Mouse (Mus musculus): ENCODE data around the gene Fsd1. TPM values are rescaled to one million over a fixed set of nuclear protein-coding genes. Genes with fewer than 3 reads are reported as not detected.

The Fsd1 gene
- polyA plus RNA-seq, 1 experiment from 2014 or later = 18.3 TPM

DNA sequence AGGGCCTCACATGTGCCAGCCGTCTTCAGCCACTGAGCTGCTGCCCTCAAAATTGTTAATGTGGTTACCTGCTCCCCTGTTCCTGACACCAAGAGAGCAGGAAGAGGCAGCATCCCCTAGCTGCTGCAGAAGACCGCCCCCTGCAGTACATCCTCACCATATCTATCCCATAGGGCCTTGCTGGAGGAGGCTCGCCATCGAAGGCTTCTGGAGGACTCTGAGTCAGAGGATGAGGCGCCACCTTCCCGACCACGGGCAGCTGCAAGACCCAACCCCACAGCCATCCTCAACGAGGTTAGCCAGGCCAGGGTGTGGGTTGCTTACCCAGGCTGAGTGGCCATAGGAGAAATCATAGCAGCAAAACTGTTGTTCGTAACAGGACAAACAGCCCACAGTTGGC, 21.3 kb upstream of the Fsd1 start:
- 86% methylated on average over 9 of the region's 9 CpGs for WGBS
- peaks cover 62% of the 10 kb centered on the region for H3K36me3 ChIP-seq
- H3K27me3 ChIP-seq = 0 out of 2 replicates have a peak, but pooled peaks cover 4% of the 10 kb centered on the region
- H3K27ac ChIP-seq = no peak overlapping the region
- no peaks in the 10 kb centered on the region for H3K9me3 ChIP-seq
- peaks cover 16% of the 10 kb centered on the region for H3K4me1 ChIP-seq
- no peak for ATAC-seq (ENCODE audit: insufficient number of reproducible peaks, low FRiP score, low TSS enrichment, low read depth)
- H3K4me3 ChIP-seq = no peak overlapping the region
- H3K4me2 ChIP-seq = no peak overlapping the region
- no peak overlapping the region for H3K9ac ChIP-seq

DNA sequence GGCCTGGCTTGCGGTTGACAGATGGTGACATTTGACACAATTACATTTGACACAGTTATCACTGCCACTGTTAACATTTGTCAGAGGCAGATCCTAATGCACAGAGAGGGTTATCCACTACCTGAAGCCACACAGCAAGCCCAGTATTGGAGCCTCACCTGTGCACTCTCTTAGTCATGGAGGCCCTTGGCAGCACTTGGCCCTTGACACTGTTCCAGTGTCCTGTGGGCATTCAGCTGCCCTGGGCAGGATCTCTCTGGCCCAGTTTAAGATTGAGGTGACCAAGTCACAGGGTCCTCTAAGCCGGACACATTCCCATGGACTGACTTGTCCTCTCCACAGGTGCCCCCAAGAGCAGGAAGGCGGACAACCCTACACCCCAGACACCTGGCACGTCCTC, 19.1 kb upstream of the Fsd1 start:
- Histone ChIP-seq H3K4me3 (no peak overlapping the region), H3K4me1 (peaks cover 25% of the 10 kb centered on the region), H3K9me3 (no peaks in the 10 kb centered on the region), H3K36me3 (peaks cover 47% of the 10 kb centered on the region), H3K27me3 (peaks cover 12% of the 10 kb centered on the region; the same call in 1 of the 2 replicates), H3K4me2 (no peak overlapping the region), H3K27ac (no peak overlapping the region), H3K9ac (no peak overlapping the region)
- no peak for ATAC-seq (ENCODE audit: insufficient number of reproducible peaks, low FRiP score, low TSS enrichment, low read depth)
- 91% methylated on average over 4 of the region's 4 CpGs for WGBS

DNA sequence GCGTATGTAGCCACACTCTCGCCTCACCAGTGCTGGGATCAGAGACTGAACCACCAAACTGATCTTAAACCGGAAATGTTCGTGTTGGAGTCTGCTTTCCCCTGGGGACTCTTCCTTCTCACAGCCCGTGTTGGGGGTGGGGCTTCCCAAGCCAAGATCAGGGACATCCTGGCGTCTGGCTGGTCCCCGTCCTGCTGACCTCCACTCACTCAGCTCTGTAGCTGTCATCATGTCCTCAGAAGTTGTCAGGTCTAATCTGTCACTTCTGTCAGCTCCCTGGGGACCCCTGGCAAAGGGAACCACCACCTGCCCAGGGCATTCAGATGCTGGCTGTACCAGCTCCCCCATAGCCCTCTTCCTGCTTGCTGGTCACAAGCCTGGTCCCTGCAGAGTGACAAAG, 18.1 kb upstream of the Fsd1 start:
- H3K36me3 ChIP-seq = peaks cover 44% of the 10 kb centered on the region

DNA sequence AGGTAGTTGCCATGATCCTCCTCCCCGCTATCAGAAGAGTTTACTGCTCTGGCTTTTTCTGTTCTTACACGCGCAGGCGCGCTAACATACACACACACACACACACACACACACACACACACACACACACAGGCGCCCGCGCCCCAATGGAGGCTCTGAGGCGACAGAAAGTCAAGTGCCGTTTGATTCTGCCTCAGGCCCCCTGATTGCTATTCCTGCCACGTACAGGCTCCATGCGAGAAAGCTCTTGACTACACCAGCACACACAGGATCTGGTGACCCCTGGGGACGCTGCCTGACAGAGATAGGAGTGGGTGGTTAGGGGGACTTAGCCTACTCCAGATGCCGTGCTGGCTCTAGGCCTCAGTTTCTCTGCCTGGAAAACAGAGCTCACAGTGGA, 16.7 kb upstream of the Fsd1 start:
- Histone ChIP-seq H3K27ac (no peak overlapping the region), H3K4me1 (peaks cover 21% of the 10 kb centered on the region), H3K4me2 (peak overlapping the region; percentile 88), H3K9ac (peak overlapping the region; percentile 61; the same call in 1 of the 2 replicates), H3K27me3 (peaks cover 12% of the 10 kb centered on the region; the same call in 1 of the 2 replicates), H3K4me3 (peak overlapping the region; percentile 53), H3K9me3 (no peaks in the 10 kb centered on the region), H3K36me3 (peaks cover 35% of the 10 kb centered on the region)
- 36% methylated on average over 14 of the region's 14 CpGs for WGBS
- ATAC-seq (ENCODE audit: insufficient number of reproducible peaks, low FRiP score, low TSS enrichment, low read depth) = no peak

More for the DNA sequence above, 18.1 kb upstream of the Fsd1 start:
- no peak overlapping the region for H3K9ac ChIP-seq
- peaks cover 22% of the 10 kb centered on the region for H3K4me1 ChIP-seq
- WGBS = 61% methylated on average over 7 of the region's 7 CpGs
- no peak overlapping the region for H3K4me2 ChIP-seq
- H3K9me3 ChIP-seq = no peaks in the 10 kb centered on the region
- H3K27ac ChIP-seq = no peak overlapping the region
- H3K27me3 ChIP-seq = peaks cover 12% of the 10 kb centered on the region; the same call in 1 of the 2 replicates
- ATAC-seq (ENCODE audit: insufficient number of reproducible peaks, low FRiP score, low TSS enrichment, low read depth) = no peak
- no peak overlapping the region for H3K4me3 ChIP-seq

DNA sequence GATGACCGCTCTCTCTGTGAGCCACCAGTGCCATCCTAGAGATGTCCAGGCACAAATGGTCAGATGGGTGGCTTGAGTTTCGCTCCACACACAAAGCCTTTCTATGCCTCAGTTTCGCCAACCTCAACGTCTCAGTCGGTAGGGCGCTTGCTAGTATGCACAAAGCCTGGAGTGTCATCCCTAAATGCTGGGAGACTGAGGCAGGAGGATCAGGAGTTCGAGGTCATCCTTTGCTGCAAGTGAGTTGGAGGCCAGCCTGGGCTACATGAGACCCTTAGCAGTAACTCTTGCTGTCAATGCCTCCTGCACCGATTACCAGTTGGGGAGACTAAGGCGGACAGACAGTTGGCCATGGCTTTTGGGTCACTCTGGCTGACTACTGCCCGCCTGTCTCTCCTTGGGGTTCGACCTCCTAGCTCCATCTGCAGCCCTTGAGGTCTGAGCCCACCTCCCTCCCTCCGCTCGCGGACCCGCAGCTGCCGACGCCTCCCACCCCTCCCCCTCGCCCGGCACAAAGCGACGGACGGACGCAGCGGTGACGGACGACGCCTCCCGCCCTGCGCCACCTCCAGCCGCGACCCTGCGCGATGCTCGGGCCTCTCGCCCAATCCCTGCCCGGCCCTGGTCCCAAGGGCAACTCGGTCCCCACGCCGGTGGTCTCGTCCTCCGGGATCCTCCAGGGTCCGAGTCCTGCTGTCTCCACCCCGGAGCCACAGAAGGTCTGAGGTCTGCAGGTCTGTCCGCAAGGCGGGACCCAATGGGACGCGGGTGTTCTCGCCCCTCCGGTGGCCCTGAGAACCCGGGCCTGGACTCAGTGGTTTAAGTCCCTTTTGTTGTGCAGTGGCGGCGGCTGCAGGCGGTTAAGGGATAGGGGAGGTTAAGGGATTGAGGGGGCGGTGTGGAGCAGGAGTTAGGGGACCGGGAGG, 16.1 kb upstream of the Fsd1 start, which contains the start of gene Shd:
Gene Shd, plus strand, starts transcription at position 502 of the 926 bp plus-strand sequence.
- Histone ChIP-seq H3K4me3 (peak within 1 kb of the TSS; percentile 53), H3K36me3 (peaks cover 28% of the 10 kb centered on the region), H3K4me2 (peak within 1 kb of the TSS; percentile 88), H3K27ac (no peak within 1 kb of the TSS), H3K4me1 (peaks cover 21% of the 10 kb centered on the region), H3K9me3 (no peaks in the 10 kb centered on the region), H3K27me3 (peaks cover 12% of the 10 kb centered on the region; the same call in 1 of the 2 replicates), H3K9ac (peak within 1 kb of the TSS; percentile 61)
- WGBS = 9% methylated on average over 55 of the region's 55 CpGs
- no peak for ATAC-seq (ENCODE audit: insufficient number of reproducible peaks, low FRiP score, low TSS enrichment, low read depth)

DNA sequence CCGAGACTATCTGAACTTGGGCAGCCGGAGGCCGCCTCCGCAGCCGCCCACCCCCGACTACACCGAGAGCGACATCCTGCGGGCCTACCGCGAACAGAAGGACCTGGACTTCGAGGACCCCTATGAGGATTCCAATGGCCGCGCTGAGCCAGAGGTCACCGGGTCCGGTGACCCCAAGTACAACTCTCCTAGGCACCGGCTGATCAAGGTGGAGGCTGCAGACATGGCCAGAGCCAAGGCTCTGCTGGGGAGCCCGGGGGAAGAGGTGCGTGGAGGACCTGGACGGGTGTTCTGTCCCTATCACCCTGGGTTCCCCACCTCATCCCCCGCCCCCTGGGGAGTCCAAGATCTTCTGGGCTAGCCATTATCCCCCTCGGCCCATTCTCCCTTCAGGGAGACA, 14.9 kb upstream of the Fsd1 start:
- H3K36me3 ChIP-seq = peaks cover 17% of the 10 kb centered on the region
- H3K4me3 ChIP-seq = peak overlapping the region; percentile 53; the same call in 1 of the 2 replicates
- 39% methylated on average over 22 of the region's 22 CpGs for WGBS
- H3K27me3 ChIP-seq = peaks cover 12% of the 10 kb centered on the region; the same call in 1 of the 2 replicates
- H3K4me1 ChIP-seq = peaks cover 24% of the 10 kb centered on the region
- ATAC-seq (ENCODE audit: insufficient number of reproducible peaks, low FRiP score, low TSS enrichment, low read depth) = no peak
- H3K9me3 ChIP-seq = no peaks in the 10 kb centered on the region
- no peak overlapping the region for H3K27ac ChIP-seq
- H3K9ac ChIP-seq = no peak overlapping the region
- H3K4me2 ChIP-seq = peak overlapping the region; percentile 88

DNA sequence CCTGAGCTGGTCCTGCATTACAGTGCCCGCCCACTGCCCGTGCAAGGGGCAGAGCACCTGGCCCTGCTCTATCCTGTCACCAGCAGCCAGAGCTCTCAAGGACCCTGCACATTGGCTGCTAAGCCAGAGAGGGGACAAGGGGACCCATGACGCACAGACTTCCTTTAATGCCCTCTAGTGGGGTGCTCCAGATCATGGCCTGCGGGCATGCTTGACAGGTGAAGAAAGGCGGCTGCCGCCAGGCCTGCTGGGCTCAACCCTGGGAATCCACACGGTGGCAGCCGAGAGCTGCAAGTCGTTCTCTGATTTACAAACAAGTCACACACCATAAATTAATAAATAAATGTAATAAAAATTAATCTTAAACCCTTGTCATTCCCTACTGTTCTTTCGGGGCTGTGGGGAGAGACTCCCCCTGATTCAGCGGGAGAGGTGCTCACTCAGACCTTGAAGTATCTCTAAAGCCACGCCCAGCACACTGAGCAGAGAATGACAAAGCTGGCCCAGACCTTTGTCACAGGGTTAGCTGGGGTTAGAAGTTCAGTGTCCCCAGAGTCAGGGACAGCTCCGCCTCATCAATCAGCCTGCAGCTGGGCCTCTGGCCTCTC, 9.9 kb upstream of the Fsd1 start:
- ATAC-seq (ENCODE audit: insufficient number of reproducible peaks, low FRiP score, low TSS enrichment, low read depth) = no peak
- Histone ChIP-seq H3K27ac (no peak overlapping the region), H3K36me3 (no peaks in the 10 kb centered on the region), H3K4me2 (no peak overlapping the region), H3K27me3 (peaks cover 4% of the 10 kb centered on the region; the same call in 1 of the 2 replicates), H3K9me3 (no peaks in the 10 kb centered on the region), H3K4me3 (no peak overlapping the region), H3K4me1 (peaks cover 10% of the 10 kb centered on the region), H3K9ac (no peak overlapping the region)
- 18% methylated on average over 13 of the region's 13 CpGs for WGBS

DNA sequence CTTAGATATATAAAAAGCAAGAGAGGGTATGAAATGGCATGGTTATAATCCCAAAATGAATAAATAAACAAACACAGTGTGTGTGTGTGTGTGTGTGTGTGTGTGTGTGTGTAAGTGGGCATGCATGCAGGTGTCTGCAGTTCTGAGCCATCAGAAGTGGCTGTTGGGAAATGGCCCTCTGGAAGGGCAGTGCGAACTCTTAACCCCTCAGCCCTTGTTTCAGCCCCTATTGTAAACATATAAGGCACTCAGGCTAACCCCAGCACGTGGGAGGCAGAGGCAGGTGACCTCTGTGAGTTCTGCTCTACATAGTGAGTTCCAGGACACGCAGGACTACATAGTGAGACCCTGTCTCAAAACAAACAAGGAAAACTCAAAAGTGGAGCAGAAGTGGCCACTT, 9.0 kb upstream of the Fsd1 start:
- Histone ChIP-seq H3K36me3 (no peaks in the 10 kb centered on the region), H3K4me2 (no peak overlapping the region), H3K9me3 (no peaks in the 10 kb centered on the region), H3K27me3 (no peaks in the 10 kb centered on the region), H3K9ac (no peak overlapping the region), H3K4me3 (no peak overlapping the region), H3K27ac (no peak overlapping the region), H3K4me1 (0 out of 2 replicates have a peak, but pooled peaks cover 8% of the 10 kb centered on the region)
- 51% methylated on average over 3 of the region's 3 CpGs for WGBS
- no peak for ATAC-seq (ENCODE audit: insufficient number of reproducible peaks, low FRiP score, low TSS enrichment, low read depth)

DNA sequence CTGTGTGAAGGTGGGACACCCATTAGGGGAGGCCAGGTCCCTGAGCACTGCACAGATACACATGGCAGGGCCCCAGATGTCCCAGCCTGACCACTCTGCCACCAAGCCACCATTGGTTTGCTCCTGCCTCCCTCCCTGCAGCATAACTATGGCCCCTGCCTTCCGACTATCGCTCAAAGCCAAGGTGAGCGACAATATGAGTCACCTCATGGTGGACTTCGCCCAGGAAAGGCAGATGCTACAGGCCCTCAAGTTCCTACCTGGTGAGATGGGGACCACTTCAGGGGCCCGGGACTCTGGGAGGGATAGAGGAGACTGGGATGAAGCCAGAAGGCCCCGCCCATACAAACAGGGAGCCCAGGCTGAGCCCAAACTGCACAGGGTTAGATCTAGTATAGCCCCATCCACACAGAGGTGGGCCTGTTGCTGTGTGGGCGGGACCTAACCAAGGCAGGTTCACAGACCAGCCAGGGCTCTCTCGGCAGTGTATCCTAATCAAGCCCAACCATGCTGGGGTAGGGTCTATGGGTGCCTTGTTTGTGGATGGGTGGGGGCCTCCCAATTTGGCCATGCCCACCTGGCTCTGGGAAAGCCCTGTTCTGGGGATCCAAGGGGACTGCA, 4.1 kb downstream of the Fsd1 start:
- Histone ChIP-seq H3K4me1 (peaks cover 11% of the 10 kb centered on the region), H3K36me3 (peaks cover 6% of the 10 kb centered on the region; the same call in 1 of the 2 replicates), H3K9ac (no peak overlapping the region), H3K27ac (no peak overlapping the region), H3K4me2 (no peak overlapping the region), H3K27me3 (no peaks in the 10 kb centered on the region), H3K9me3 (no peaks in the 10 kb centered on the region), H3K4me3 (no peak overlapping the region)
- 86% methylated on average over 8 of the region's 8 CpGs for WGBS
- ATAC-seq (ENCODE audit: insufficient number of reproducible peaks, low FRiP score, low TSS enrichment, low read depth) = peak; percentile 50; the same call in 1 of the 2 replicates

DNA sequence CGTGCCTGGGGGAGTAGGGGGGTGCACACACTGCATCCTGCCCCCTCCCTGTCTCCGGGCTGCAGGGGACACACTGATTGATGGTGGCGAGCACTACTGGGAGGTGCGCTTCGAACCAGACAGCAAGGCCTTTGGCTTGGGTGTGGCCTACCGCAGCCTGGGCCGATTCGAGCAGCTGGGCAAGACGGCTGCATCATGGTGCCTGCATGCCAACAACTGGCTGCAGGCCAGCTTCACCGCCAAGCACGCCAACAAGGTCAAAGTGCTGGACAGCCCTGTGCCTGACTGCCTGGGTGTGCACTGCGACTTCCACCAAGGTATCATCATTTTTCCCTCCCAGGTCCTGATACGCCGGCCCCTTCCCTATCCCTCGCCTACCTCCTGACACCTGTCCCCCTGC, 9.7 kb downstream of the Fsd1 start:
- Histone ChIP-seq H3K4me2 (no peak overlapping the region), H3K27me3 (peaks cover 10% of the 10 kb centered on the region), H3K36me3 (peaks cover 9% of the 10 kb centered on the region; the same call in 1 of the 2 replicates), H3K4me1 (no peaks in the 10 kb centered on the region), H3K4me3 (no peak overlapping the region), H3K9me3 (no peaks in the 10 kb centered on the region), H3K9ac (no peak overlapping the region), H3K27ac (no peak overlapping the region)
- no peak for ATAC-seq (ENCODE audit: insufficient number of reproducible peaks, low FRiP score, low TSS enrichment, low read depth)
- WGBS = 74% methylated on average over 15 of the region's 15 CpGs

DNA sequence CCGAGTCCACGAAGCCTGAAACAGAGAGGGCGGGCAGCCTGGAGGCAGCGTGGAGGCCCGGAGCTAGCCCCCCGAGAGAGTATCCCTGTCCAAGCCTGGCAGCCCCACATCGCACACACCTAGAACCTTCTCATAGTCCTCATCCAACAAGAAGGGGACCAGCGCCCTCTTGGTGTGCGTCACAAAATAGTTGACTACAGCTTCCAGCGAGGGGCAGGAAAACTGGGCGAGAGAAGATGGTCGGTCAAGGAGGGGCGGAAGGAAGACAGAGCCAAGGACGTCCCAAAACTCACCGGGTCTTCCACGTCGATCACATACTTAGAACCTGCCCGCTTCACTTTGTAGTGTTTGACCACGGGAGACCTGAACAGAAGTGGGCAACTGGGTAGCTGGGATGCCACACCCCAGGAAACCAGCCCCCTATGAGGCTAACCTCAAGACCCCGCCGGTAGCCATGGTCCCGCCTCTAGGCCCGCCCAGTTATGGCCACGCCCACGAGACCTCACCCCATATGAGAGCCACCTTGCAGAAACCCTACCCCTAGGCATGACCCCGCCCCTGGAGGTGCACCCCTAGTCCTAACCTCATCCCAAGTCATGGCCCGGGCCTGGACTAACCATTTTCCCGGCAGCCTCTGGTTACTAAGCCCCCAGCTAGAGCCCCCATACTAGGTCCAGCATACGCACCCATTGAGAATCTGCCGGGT, 13.6 kb downstream of the Fsd1 start:
- H3K27me3 ChIP-seq = peaks cover 10% of the 10 kb centered on the region
- no peak for ATAC-seq (ENCODE audit: insufficient number of reproducible peaks, low FRiP score, low TSS enrichment, low read depth)
- no peaks in the 10 kb centered on the region for H3K4me1 ChIP-seq
- H3K36me3 ChIP-seq = peaks cover 9% of the 10 kb centered on the region; the same call in 1 of the 2 replicates
- WGBS = 13% methylated on average over 30 of the region's 30 CpGs
- no peak overlapping the region for H3K4me3 ChIP-seq
- H3K27ac ChIP-seq = no peak overlapping the region
- H3K9me3 ChIP-seq = no peaks in the 10 kb centered on the region
- peak overlapping the region; percentile 12; the same call in 1 of the 2 replicates for H3K4me2 ChIP-seq
- no peak overlapping the region for H3K9ac ChIP-seq
